Mouse (Mus musculus): Measurements from ENCODE around the gene Msx1.
"Not testable (repeated sequence)": the region's sequence is repeated elsewhere in the genome, so short reads cannot be mapped to it uniquely, and the experiment has no call there.

Gene Msx1

GRCm38 (mm10) chr5:37824461-37824795 is at the start of gene Msx1:
Gene Msx1, minus strand, starts transcription at chr5:37824583.
- DNase-seq (ENCODE audit: low read depth, low spot score): peak; percentile 90

GRCm38 (mm10) chr5:37865471-37865870 is 41.1 kb upstream of the Msx1 start:
- no peak for DNase-seq (ENCODE audit: low read depth, low spot score)

GRCm38 (mm10) chr5:37864309-37864708 is 39.9 kb upstream of the Msx1 start:
- DNase-seq (ENCODE audit: low read depth, low spot score): no peak

GRCm38 (mm10) chr5:37860846-37861245 is 36.5 kb upstream of the Msx1 start:
- DNase-seq (ENCODE audit: low read depth, low spot score): no peak

GRCm38 (mm10) chr5:37860151-37860721 is 35.9 kb upstream of the Msx1 start:
- DNase-seq (ENCODE audit: low read depth, low spot score): no peak

- DNase-seq (ENCODE audit: low read depth, low spot score): no peak
Observed at GRCm38 (mm10) chr5:37857763-37858545, 33.6 kb upstream of the Msx1 start.

GRCm38 (mm10) chr5:37856057-37856456 is 31.7 kb upstream of the Msx1 start:
- peak; percentile 68 for DNase-seq (ENCODE audit: low read depth, low spot score)

GRCm38 (mm10) chr5:37854233-37854632 is 29.9 kb upstream of the Msx1 start:
- no peak for DNase-seq (ENCODE audit: low read depth, low spot score)

GRCm38 (mm10) chr5:37851305-37851982 is 27.1 kb upstream of the Msx1 start:
- no peak for DNase-seq (ENCODE audit: low read depth, low spot score)

- no peak for DNase-seq (ENCODE audit: low read depth, low spot score)
Observed at GRCm38 (mm10) chr5:37848991-37849719, 24.8 kb upstream of the Msx1 start.

- no peak for DNase-seq (ENCODE audit: low read depth, low spot score)
Observed at GRCm38 (mm10) chr5:37836267-37836646, 11.9 kb upstream of the Msx1 start.

GRCm38 (mm10) chr5:37835590-37836266 is 11.3 kb upstream of the Msx1 start:
- DNase-seq (ENCODE audit: low read depth, low spot score): peak; percentile 43

- no peak for DNase-seq (ENCODE audit: low read depth, low spot score)
Observed at GRCm38 (mm10) chr5:37832766-37833165, 8.4 kb upstream of the Msx1 start.

GRCm38 (mm10) chr5:37832031-37832430 is 7.6 kb upstream of the Msx1 start:
- DNase-seq (ENCODE audit: low read depth, low spot score): no peak

- not testable (repeated sequence) for DNase-seq (ENCODE audit: low read depth, low spot score)
Observed at GRCm38 (mm10) chr5:37830436-37830835, 6.1 kb upstream of the Msx1 start.

- DNase-seq (ENCODE audit: low read depth, low spot score): peak; percentile 82
Observed at GRCm38 (mm10) chr5:37829926-37830325, 5.5 kb upstream of the Msx1 start.

GRCm38 (mm10) chr5:37829296-37829670 is 4.9 kb upstream of the Msx1 start:
- peak; percentile 74 for DNase-seq (ENCODE audit: low read depth, low spot score)

GRCm38 (mm10) chr5:37828591-37829295 is 4.4 kb upstream of the Msx1 start:
- peak; percentile 52 for DNase-seq (ENCODE audit: low read depth, low spot score)

- no peak for DNase-seq (ENCODE audit: low read depth, low spot score)
Observed at GRCm38 (mm10) chr5:37828001-37828400, 3.6 kb upstream of the Msx1 start.

- no peak for DNase-seq (ENCODE audit: low read depth, low spot score)
Observed at GRCm38 (mm10) chr5:37827626-37827950, 3.2 kb upstream of the Msx1 start.
